Mouse (Mus musculus) layer of hippocampus, adult 9-11 months (tissue): ENCODE results near the gene Trpm7.
"Not testable (repeated sequence)": the region's sequence is repeated elsewhere in the genome, so short reads cannot be mapped to it uniquely, and the experiment has no call there.

Experiments used
- DNase-seq: peaks from one replicate; pipeline ENCODE4 v3.0.0; 2022

The Trpm7 gene

GRCm38 (mm10) chr2:126875871-126876796 is at the start of gene Trpm7:
Trpm7 (minus strand) TSS chr2:126876230.
- DNase-seq, result peak; percentile 93

DNA sequence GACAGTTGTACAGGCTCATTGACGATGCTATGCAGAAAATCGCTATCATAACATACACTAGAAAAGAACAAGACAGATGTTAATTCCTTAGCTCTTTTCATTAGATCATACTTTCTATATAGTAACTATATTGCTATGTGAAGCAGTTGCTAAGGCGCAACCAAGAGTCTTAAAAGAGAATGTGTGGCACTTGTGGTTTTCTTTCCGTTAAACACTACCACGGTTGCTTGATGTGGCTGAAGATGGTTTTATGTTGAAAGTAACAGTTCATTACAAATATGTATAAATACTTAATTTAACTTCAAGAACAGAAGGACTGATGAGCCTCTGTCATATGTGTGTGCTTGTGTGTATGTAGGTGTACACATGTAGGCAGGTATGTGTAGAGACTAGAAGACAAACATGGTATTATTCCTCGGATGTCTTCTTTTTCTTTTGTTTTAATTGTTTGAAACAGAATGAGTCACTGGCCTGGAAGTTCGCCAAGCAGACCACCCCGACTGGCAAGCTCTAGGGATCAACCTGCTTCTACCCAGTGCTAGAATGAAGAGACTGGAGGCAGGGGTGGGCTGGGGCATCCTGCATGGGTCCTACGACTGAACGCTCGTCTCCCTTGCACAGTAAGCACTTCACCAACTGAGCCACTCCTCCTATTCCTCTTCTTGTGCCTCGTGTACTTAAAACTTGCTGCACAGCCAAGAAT is 44.5 kb upstream of the Trpm7 start:
- no peak for DNase-seq

DNA sequence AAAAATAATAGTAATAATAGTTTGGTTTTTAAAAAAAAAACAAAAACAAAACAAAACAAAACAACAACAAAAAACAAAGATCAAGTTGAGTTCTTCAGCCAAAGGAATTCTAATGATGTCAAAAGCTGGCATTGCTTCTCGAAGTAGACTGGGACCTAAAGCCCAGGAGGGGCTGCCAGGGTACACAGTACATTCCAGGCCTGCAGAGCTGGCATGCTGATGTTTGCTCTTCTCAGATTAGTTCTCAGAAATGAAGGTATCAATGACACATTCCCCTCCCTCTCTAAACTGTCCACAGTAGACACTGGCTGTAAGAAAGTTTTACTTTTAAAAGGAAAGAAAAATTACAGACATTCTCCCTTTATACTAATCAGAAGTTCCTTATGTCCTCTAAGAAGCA is 40.2 kb upstream of the Trpm7 start:
- no peak for DNase-seq

DNA sequence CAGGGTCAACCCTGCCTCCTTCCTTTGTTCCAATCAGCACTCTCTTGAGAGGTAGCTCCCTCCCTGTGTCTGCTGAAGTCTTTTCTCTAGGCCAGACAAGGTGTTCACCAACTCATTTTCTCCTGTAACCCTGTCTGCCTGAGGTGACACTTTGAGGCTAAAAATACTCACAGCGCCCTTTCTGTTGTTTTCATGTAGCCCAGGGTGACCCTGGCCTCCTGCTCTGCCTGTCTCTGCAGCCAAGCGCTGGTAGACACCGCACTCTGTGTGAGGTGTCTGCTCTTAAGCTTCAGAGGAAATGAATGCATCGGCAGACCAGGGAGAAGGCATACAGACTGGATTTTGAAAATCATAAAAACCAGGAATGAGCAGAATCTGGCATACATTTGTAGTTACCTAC is 38.1 kb upstream of the Trpm7 start:
- DNase-seq, result no peak

DNA sequence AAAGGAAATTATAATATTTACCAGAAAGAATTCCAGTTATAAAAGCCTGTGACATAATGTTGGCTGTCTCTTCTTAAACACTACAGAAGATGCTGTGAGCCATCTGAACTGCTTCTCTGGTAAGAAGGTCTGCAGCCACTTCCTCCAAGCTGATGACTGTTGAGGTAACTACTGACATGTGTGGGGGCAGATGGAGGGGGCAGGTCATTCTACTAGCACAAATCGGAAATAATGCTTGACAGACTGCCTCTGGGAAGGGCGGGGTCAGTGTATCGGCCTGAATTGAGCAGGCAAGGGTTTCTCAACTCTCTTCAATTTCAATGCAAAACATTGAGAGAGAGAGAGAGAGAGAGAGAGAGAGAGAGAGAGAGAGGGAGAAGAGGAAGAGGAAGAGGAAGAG is 28.1 kb upstream of the Trpm7 start:
- no peak for DNase-seq

GRCm38 (mm10) chr2:126897511-126897910 is 21.5 kb upstream of the Trpm7 start:
- DNase-seq, result no peak

GRCm38 (mm10) chr2:126896941-126897340 is 20.9 kb upstream of the Trpm7 start:
- no peak for DNase-seq

DNA sequence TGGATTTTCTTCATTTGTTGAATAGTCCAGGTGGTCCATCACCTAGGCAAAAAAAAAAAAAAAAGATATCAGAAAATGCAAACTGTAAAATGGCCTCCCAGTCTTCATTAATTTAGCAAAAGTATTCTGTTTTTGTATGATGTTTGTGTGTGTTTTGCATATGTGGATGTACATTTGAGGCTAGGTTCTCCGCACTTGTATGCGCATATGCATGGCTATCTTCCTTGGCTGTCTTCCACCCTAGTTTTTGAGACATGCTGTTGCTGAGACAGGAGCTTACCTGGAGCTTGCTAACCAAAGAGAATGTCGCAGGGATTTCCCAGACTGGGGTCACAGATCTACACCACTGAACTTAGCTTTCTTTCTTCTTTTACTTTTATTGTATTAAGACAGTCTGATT is 18.2 kb upstream of the Trpm7 start:
- no peak for DNase-seq

DNA sequence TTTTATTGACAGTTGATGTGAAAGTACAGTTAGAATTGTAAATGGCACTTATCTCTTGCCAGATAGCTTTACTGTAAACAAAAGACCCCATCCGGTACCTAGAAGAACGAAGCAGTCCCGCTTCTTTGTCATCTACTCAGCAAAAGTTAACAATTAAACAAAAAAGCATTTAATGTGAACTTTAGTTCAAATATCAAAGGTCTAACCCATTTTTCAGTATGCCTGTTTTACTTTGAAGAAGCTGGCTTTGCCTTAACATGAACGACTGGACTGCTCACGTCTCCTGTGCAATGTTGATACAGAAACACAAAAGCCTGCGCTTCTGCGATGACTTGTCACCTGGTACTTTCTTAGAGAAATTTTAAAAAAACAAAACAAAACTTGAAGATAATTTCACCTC is 16.3 kb upstream of the Trpm7 start:
- no peak for DNase-seq

GRCm38 (mm10) chr2:126891743-126892142 is 15.7 kb upstream of the Trpm7 start:
- no peak for DNase-seq

- no peak for DNase-seq
Observed at GRCm38 (mm10) chr2:126887141-126887540, 11.1 kb upstream of the Trpm7 start.

GRCm38 (mm10) chr2:126885871-126886270 is 9.8 kb upstream of the Trpm7 start:
- DNase-seq, result no peak

DNA sequence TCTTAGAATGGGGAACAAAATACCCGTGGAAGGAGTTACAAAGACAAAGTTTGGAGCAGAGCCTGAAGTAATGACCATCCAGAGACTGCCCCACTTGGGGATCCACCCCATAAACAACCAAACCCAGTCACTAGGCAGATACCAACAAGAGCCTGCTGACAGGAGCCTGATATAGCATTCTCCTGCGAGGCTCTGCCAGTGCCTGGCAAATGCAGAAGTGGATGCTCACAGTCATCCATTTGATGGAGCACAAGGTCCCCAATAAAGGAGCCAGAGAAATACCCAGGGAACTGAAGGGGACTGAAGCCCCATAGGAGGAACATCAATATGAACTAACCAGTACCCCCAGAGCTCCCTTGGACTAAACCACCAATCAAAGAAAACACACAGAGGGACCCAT is 6.7 kb upstream of the Trpm7 start:
- DNase-seq, result not testable (repeated sequence)

GRCm38 (mm10) chr2:126877991-126878390 is 2.0 kb upstream of the Trpm7 start:
- DNase-seq, result no peak

- DNase-seq, result peak; percentile 25
Observed at GRCm38 (mm10) chr2:126875516-126875835, 554 bp downstream of the Trpm7 start.

- DNase-seq, result no peak
Observed at GRCm38 (mm10) chr2:126874809-126875515, 1.1 kb downstream of the Trpm7 start.

DNA sequence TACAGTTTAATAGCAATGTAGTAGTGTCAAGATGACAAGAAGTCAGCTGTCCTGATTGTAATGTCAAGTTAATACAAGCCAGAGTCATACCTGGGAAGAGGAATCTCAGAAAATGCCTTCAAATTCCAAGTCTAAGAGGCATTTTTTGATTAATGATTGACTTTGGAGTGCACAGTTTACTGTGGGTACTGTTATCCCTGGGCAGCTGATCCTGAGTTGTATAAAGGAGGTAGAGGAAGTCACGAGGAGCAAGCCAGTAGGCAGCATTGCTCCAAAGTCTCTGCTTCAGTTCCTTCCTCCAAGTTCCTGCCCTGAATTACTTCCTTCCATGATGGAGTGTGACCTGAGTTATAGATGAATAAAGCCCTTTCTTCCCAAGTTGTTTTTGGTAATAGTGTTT is 9.7 kb downstream of the Trpm7 start:
- DNase-seq, result no peak

DNA sequence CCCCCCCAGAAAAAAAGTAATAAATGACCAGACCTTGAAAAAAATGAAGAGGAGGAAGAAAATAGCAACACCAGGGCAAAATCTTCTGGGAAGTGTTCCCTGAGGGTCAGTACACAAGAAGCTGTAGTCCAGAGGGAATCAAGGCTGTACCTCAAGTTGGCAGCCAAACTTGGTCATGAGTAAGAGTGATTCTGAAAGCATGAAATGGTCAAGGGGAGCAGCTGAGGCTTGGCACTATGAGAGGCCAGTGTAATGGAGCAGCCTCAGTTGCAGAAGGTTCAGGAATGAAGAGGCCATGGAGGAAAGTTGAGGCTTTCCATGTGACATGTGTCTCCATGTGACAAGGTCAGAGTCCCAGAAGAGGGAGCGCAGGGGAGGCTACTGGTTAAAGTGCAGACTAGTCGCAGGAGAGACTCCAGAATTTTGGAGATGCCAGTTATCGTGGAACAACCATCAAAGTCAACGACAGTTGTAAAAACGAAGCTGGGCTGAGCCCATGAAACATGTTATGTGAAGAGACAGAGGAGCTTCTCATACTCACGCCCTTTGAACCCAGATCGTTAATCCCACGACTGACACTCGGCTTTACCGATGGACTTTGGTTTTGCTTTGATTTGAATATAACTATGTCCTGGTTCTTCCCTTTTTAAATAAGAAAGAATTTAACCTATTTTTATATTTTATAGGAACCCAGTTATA is 10.4 kb downstream of the Trpm7 start:
- DNase-seq, result no peak

- DNase-seq, result no peak
Observed at GRCm38 (mm10) chr2:126865026-126865425, 11.0 kb downstream of the Trpm7 start.

- no peak for DNase-seq
Observed at GRCm38 (mm10) chr2:126844751-126845150, 31.3 kb downstream of the Trpm7 start.

DNA sequence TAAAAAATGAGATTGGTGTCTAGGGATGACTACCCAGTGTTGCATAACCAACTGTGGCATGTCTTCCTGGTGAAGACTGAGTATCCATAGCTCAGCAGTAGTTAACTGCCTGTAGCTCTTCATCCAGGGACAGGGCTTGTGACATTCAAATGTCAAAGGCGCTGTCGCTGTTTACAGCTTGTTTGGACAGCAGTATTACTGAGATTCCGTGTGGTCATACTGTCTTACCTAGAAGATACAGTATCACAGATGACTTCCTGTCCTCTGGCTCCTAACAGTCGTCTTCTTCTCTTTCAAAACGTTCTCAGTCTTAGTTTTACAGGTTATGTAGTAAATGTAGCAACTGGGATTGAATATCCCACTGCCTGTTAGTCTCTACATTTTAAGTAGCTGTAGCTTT is 37.2 kb downstream of the Trpm7 start:
- DNase-seq, result no peak

DNA sequence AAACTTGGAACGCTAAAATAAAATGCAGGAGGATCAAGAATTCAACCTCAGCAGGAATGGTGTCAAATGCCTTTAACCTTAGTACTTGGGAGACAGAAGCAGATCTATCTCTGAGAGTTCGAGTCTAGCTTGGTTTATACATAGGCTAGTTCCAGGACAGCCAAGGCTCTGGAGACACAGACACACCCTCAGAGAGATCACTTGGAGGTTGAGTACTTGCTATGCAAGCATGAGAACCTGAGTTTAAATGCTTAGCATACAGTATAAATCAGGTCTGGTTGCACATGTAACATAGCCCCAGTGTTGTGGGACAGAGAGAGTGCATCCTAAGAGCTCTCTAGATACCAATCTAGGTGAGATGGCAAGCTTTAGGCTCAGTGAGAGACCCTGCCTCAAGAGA is 58.6 kb downstream of the Trpm7 start:
- DNase-seq, result no peak
